Mouse (Mus musculus) kidney, postnatal 14 days (tissue): ENCODE data around the gene Usp39.

Experiments
- DNase-seq: peaks from one replicate; pipeline ENCODE4 v3.0.0; 2022; ENCODE audit warnings: mixed read lengths

Usp39 gene

DNA sequence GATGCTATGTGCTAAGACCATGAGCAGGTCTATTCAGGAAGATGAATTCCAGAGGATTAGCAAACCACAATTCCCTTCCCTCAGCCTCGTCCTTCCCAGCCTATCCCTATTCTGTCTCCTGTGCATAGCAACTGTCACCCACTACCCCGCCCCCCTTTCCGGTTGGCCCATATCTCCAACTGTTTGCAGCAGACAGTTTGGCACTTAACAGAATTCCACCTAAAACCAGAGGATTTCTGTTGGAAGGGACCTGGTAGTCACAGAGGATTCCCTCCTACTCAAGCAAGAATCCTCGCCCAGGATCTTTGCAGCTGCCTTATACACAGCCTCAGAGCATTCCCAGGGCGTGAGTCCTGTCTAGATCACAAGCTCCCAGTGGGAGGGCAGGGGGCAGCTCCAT lies 26.2 kb upstream of the Usp39 start:
- DNase-seq = peak; percentile 66

DNA sequence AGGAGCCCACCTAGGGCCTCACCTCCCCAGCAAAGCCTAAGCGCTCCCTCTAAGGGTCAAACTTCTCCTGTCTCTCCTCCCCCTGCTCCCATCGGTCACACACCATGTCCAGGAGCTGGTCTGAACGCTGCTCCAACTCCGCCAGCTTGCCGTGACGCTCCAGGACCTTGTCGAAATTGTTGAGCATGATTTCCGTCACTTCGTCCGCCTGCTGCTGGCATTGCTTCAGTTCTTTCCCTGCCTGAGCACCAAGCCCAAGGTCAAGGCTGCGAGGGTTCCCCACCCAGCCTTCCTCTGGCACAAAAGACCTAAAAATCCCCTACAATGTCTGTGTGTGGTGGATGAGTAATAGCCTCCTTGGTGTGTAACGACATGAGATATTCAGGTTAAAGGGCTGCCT lies 25.1 kb upstream of the Usp39 start:
- DNase-seq = no peak

DNA sequence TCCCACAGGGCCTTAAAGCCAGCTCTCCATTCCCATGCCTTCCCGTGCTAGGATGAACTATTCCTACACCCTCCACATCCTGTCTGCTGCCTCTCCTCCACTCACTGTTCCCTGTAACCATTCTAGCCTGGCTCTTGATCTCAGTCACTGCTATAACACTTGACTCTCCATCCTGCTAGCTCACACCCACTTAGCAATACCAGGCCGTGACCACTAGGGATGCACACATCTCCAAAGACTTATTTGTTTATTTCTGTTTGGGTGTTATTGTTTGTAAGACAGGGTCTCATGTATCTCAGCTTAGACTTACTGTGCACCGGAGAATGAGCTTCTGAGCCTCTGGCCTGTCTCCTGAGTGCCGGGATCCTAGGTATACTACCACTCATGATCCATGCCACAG lies 24.6 kb upstream of the Usp39 start:
- DNase-seq = no peak

DNA sequence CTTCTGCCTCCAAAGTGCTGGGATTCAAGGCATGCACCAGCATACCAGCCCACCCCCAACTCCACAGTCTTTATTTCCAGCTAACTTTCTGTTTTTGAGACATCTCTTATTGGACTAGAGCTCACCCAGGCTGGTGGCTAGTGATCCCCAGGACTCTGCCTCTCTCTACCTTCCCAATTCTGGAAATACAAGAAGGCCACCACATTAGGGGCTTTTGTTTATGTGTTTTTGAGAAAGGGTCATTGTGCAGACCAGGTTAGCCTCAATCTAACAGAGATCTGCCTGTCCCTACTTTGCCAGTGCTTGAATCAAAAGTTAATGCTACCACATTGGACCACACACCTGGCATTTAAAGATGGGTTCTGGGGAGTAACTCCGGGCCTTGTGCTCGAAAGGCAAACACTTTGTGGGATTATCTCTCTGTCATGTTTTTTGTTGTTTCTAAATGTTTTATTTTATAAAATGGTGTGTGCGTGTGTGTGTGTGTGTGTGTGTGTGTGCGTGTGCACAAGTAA lies 22.5 kb upstream of the Usp39 start:
- no peak for DNase-seq

DNA sequence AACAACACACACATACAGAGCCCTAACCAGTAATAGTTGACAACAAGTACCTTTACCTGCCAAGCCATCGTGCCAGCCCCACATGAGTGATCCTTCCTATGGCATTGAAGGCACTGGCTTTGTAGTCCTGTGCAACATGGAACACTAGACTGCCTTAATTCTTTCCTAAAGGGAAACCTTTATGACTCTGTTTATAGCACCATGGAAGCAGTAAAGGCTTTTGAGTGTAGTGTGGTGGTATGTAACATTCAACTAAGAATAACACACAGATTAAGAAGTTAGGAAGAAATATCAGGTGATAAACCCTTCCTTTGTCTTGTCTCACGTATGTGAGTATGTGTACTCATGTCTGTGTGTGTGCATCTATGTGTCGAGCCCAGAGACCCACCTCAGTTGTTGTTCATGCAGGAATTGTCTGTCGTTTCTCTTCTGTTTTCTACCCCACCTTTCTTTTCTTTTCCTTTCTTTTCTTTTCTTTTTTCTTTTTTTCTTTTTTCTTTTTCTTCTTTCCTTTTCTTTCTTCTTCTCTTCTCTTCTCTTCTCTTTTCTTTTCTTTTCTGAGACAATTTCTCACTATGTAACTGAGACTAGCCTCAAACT lies 22.0 kb upstream of the Usp39 start, which contains the start of gene Rnf181:
TSS of gene Rnf181 (minus strand) at position 113 of the 600 bp plus-strand sequence.
- no peak for DNase-seq

DNA sequence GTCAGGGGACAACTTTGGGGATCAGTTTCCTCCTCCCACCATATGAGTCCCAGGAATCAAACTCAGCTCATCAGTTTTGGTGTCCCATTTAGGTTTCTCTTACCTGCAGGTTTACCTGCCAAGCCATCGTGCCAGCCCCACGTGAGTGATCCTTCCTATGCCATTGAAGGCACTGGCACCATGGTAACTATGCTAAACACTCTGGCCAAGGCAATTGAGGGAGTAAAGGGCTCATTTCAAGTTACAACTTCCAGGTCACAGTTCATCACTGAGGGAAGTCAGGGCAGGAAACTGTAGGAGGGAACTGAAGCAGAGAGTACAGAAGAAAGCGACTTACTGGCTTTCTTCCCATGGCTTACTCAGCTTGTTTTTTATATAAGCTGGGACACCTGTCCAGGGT lies 21.3 kb upstream of the Usp39 start:
- DNase-seq = no peak

DNA sequence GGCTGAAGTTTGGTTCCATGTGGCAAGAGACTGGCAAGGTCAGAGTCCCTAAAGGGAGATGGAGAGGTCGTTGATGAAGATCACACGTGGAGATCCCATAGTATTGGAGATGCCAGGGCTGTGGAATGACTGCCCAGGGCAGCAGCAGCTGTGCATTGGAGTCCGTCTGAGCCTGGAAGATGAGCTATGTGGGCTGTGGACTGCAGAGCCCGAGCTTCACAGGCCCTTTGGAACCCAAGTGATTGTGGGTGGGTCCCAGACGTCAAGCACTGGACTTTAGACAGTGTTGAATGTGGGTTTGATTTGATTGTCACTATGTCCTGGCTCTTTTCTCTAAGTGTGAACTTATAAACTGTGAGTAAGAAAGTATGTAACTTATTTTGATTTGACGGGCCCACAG lies 20.0 kb upstream of the Usp39 start:
- no peak for DNase-seq

DNA sequence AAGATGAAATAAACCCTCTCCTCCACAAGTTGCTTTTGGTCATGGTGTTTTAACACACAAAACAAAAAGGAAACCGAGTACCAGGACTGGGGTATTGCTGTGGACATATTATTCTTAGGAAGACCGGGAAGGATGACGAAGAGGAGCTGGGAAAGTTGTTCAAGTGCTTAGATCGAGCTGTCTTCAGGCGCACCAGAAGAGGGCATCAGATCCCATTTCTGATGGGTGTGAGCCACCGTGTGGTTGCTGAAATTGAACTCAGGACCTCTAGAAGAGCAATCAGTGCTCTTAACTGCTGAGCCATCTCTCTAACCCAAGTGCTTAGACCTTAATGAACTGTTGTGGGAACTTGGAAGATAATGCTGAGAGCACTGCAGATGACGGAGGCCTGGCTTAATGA lies 19.0 kb upstream of the Usp39 start:
- DNase-seq = no peak

DNA sequence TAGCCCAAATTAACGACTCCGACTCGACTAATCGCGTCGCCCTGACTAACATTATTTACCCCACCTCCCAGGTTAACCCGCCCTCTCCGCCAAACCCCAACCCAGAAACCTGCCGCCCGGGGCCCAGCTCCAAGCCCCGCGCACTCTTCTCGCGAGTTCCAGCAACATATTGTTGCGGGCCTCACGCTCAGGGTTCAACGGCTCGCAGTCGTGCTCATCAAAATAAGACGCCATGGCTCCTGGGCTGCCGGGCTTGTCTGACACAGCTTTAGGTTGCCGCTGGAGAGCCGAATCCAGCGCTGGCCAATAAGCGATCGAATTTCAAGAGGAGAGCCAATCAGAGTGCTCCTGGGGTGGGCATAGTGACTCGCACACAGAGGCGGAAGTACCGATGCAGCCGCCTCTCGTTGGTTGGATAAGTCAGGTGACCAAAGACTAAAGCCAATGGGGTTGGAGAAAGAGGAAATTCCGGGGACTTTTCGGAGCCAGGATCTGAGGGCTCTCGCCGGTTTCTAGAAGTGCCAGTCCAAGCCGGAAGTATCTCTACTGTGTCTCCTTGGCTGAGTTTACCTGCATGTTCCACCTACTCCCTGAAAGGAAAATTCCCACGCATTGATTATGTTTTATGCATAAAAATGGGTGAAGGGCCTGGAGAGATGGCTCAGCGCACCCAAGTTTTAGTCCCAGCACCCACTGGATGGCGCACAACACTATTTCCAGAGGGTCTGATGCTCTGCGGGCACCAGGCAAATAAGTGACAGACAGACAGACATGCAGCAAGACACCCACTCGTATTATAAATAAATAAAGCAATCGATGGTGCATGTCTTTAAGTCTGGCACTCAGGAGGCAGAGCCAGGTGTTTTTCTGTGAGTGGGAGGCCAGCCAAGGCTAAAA lies 17.4 kb upstream of the Usp39 start:
- DNase-seq = peak; percentile 97

DNA sequence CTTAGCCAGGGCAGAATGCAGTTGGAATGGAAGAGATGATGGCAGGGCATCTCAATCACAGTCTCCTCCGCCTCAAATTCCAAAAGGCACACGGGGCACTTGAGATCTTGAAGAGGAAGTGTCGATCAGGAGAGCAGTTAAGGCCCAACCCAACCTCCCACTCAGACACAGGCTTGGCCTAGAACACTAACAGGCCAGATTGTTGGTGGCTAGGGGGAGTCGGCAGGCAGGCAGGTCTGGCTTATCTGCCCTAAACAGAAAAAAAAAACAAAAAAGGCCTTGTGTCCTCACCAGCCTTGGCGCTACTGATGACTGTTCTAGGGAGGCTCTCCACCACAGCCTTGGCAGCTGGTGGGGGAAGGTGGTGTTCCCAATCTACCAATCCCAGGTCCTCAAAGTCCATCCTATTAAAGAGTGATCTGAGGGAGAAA lies 16.2 kb upstream of the Usp39 start:
- no peak for DNase-seq

DNA sequence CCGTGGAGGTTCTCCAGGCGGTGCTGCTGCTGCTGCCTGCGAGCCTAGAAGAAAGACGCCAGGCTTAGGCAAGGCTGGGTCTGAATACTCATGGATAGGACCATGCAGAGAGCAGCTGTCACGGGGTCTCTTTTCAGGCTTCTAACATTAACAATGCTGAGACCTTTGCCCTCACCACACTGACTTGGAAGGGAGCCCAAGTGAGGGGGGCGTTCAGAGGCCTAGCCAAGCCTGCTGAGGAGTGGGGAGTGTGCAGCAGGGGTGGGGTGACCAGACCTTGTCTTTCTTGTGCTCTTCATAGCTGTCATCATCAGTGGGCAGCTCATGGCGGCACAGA lies 15.6 kb upstream of the Usp39 start:
- DNase-seq = peak; percentile 78

DNA sequence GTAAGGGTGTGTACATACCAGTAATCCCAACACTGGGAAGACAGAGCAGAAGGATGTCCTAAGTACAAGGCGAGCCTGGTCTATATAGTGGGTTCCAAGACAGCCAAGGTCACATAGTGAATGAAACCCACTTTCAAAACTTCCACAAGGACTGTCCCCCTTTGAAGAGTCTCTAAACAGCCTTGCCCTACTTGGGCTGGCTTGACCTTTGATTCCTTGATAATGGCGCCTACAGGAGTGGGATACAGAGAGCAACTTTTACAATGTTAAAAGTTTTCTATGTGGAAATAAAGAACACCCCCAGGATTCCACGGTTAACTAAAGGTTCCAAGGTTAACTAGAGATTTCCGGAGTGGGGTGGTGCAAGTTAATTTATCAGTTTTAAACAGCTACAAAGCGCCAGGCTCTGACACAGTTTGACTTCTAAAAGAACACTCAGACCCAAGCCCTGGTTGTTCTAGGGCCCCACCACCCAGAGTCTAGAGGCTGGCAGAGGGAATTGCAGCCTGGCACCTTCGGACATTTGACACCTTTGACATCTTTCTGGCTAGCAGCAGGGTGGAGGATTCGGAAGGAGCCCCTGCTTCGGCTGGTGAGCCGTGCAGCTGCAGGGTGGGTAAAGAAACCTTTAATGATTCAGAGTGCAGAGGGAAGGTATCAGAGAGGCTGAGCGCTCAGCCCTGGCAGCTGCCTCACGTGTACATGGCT lies 15.1 kb upstream of the Usp39 start:
- DNase-seq = no peak

DNA sequence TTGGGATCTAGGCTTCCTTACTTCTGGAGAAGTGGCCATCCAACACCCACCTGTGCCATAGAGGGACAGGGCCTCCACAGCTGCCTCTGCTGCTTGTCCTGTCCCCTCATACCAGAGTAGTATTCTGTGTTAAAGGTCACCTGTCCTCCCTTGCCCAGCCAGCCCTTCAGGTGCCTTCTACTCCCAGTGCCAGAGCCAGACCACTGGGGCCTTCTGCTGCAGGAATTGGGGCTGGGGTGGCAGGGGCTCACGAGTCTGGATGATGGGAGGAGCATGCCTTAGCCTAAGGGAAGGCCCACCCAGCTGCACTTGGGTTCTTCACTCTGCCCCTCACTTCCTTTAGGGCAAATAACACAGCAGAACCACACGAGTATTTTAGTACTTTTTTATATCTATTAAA lies 14.4 kb upstream of the Usp39 start:
- no peak for DNase-seq

DNA sequence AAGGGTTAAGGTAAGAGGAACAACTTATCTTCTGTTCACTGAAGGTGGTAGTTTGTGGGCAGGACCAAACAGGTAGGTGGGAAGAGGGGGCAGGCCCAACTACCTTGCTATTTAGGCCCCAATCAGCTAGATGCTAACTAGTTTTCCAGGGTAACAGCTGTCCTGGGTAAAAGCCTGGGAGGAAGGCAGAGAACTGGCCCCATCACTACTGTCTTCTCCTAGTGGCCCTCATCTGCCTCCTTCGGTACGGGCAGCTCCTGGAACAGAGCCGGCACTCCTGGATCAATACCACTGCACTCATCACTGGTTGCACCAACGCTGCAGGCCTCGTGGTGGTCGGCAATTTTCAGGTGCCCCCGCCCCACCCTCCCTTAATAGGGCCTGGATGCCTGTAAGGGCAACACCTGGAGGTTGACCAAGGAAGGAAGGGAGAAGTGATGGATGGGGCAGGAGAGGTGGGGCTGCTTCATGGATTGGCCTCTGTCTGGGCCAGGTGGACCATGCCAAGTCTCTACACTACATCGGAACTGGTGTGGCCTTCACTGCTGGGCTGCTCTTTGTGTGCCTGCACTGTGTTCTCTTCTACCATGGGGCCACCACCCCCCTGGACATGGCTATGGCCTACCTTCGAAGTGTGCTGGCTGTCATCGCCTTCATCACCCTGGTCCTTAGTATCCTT lies 13.2 kb upstream of the Usp39 start:
- no peak for DNase-seq

DNA sequence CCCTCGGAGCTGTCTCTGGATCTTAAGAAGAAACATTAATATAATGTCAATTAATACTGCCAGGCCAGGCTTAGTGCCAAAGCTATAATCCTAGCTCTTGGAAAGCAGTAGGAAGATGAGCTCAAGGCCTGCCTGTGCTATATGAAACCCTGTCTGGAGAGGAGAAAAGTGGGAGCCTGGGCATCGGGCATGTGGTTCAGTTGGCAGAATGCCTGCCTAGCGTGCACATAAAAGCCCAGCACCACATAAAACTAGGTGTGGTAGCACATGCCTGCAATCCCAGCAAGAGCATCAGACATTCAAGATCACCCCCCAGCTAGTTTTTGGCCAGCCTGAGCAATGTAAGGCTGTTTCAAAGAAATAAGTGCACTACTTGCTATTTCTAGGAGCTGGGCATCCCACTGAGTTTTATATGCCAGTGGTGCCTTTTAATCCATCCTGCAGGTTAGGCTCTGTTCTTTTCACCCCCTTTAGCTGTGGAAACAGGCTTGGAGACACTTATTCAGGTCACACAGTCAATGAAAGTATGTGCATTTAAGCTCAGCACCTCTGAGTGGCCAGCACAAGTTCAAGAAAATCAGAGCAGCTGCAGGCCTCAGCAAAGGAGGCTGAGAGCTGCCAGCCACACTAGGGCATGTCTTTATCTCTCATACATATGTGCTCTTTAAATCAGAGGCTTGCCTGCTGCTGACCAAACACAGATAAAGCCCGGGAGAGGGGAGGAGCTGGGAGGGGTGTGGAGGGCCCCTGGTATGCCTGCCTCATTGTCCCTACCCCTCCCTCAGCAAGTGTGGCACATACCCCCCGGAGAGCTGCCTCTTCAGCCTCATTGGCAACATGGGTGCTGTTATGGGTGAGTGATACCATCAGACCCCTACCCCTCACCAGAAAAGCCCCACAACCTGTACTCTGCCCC lies 12.4 kb upstream of the Usp39 start:
- no peak for DNase-seq

DNA sequence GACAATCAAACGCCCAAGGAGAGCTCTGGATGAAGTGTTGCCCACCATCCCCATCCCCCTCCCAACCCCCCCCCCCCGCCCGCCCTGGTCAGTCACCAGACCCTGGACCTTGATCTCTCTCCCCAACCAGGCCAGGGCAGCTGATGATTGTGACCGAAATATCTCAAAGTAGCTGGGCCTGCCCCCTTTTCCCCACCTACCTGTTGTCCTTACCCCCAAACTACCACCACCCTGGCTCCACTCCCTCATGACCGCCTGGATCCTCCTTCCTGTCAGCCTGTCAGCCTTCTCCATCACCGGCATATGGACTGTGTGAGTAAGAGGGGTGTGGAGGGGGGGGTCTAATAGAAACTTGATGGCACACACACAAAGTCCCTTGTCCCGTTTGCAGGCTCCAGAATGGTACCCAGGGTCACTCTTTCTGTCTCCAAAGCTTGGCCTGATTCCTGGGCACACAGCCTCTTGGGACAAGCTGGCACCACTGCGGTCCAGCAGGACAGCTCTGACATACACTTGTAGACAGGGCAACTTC lies 11.1 kb upstream of the Usp39 start:
- DNase-seq = no peak

DNA sequence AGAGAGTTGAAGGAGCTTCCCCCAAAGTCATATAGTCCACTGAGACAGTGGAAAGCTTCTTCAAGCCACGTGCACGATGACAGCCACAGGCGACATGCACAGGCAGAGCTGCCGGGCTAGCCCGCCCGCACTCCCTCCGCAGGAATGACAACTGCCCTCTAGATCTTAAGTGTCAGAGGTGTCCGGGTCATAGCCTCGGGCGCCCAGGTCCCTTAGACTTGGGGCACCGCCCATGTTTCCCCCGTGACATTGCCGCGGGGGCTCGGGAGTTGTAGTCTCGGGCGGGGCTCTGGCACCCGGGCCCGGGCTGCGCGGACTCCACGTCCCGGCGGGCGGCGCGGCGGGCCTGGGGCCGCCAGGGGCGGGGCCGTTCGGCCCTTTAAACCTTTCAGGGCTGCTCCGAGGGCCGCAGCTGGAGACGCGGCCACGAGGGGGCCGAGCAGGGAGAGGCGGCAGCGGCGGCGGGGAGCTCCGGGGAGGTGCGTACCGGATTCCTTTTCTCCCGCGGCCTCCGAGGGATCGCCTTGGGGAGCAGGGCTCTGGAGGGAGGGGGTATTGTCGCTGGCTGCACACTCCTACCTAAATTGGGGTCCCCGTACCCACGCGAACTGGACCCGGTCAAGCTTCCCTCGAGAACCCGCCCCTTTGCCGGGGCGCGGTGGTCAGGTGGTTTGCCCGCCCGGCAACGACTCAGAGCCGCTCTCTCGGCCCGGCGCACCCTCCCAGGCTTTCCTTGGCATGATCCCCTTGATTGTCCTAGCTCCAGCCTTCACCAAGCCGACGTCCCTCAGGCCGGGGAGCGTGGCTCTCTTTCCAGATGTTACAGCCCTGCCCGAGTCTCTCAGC lies 10.3 kb upstream of the Usp39 start, which contains the start of gene Tmem150a:
TSS of gene Tmem150a (plus strand) at position 382 of the 846 bp plus-strand sequence.
- DNase-seq = peak; percentile 94

DNA sequence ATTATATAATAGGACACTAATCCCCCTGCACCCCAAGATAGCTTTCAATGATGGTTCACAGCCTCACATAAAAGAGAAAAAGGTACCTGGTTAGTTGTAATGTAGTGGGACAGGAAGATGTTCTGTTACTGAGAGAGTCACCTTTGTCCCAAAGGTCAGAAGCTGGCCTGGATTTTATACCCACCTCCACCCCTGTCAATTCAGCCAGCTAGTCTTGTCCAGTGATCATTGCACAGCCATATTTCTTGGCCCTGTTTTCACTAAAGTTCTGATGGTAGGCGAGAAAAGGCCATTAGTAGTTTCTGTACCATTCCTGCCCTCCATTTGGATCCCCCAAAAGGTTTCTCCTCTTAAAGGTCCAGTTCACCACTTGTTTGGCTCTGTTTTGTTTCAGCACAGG lies 9.0 kb upstream of the Usp39 start:
- no peak for DNase-seq

DNA sequence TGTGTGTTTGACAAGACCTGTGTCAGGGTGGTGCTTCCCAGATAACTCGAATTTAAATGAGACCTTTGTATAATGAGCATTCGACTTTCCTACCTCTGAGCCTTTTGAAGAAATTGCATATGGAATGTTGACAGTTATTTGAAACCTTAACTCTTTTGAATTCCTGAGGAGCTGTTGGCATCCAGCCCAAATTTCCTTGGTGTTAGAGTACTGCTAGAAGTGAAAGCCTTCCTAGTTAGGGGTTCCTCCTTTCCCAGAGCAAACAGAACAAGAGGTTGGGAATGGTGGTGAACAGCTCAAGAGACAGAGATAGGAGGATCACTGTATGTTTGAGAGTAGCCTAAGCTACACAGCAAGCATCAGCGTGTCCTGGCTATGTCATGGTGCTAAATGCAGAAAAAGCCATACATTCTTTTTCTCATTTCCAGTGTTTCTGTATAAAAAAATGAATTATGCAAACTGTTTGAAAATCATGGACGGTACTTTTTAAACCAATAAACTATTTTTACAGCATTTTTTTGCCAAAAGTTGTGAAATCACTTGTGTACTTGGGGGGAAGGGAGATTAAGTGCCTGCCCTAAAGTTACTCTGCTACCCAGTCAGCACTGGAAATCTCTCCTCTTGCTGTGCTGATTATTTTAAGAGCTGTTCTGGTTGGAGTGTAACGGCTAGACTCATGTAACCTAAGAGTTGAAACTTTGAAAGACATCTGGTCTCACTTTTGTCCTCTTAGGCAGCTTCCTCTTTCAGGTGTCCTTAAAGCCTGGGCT lies 7.8 kb upstream of the Usp39 start:
- DNase-seq = peak; percentile 72

DNA sequence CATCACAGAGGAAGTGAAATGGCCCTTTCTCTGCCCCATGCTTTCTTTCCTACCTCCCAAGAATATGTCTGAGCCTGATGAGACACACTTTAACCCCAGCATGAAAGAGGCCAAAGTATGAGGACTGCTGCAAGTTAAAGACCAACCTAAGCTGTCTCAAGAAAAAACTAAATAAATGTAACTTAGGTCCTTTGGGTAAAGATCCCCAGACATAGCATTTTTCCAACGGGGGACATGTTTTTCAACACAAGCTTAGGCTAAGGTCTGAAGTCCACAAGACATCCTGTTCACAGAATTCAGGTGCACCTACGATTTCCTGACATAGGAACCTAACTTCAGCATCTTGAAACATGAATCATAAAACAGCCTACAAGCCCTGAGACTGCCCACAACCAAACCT lies 5.2 kb upstream of the Usp39 start:
- no peak for DNase-seq
